Mouse (Mus musculus): ENCODE measurements around the gene Fat3.

Fat3 gene

DNA sequence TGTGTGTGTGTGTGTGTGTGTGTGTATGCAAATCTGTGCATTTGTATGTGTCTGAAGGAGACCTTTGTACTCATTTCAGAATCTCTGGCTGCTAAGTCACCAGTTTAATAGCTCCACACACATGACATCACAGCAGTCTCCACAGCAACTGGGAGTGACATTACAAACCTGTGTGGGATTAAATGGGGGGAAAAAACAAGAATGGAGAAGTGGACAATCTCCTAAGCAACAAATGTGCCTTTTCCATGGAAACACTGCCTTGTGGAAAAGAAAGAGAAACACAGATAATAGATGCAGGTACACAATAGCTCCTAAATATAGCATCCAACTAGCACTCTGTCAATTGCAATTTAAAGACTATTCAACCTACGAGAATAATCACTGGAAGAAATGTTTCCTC is 353.4 kb downstream of the Fat3 start:
- in situ Hi-C loops (cut with MboI, MseI), result no loop called here

DNA sequence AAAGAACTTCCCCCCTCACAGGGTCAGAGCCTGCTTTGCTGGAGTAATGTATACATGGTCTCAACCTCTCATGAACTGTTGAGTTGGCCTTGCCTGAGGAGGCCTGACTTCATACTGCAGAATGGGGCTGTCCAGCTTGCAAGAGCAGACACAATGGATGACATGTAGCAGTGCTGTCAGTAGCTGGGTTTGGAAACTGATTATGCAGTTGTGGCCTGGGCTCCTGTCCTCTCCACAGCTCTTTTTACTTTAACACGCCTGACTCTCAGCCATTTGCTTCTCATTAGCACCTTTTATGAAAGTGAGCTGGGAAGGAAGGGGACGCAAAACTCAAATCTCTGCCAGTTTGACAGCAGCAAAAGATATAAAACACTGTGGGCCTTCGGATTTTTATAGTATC is 356.4 kb downstream of the Fat3 start:
- in situ Hi-C loops (cut with MboI, MseI), result no loop called here

DNA sequence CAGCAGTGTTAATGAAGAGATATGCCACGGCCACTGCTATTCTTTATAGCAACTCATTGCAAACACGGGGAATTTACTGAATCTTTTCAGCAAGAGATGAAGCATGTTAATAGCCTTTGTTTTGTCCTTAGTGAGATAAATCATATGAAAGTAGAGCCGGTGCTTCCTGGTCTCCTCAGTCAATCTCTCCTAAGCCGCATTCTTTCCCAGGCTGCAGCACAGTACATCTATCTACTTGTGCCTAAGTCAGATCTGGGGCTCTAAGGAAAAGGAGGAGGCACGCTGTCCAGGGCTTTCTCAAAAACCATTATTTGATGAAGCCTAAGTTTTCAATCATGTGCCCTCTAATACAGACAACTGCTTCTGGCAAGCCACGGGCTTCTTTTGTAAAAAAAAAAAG is 361.8 kb downstream of the Fat3 start:
- in situ Hi-C loops (cut with MboI, MseI), result no loop called here

DNA sequence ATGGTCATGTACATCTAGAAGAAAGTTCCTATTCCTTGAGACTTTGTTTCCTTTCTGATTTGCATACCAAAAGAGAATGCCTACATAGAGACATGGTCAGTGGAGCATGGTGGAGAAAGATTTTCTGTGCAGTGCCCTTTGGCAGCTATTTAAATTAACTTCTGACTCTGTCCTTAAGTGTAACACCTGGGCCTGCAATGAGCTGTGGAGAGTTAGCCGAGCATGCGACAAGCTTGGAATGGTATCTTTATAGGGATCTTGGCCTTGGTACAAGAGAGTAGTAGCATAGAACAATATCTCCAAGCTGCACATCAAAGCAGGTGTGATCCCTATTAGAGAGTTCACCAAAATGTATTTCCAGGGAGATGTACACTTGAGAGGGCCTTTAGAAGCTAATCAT is 368.0 kb downstream of the Fat3 start:
- in situ Hi-C loops (cut with MboI, MseI), result no loop called here

DNA sequence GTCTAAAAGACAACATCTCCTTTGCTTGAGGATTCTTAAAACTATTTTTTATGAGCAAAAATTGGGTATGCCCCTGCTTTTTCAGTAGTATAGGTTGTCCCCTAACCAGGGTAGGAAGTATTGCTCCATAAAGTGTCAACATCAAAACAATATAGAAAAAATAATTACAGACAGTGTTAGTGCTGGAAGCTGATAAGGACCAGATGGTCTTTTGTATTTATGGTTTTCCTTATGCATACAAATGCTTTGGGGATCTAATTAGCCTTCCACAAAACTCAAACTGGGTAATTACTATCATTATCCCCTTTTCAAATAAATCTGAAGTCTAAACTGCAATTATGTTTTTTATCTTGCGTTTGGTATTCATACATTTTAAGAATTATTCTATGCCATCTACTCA is 368.5 kb downstream of the Fat3 start:
- in situ Hi-C loops (cut with MboI, MseI), result no loop called here

DNA sequence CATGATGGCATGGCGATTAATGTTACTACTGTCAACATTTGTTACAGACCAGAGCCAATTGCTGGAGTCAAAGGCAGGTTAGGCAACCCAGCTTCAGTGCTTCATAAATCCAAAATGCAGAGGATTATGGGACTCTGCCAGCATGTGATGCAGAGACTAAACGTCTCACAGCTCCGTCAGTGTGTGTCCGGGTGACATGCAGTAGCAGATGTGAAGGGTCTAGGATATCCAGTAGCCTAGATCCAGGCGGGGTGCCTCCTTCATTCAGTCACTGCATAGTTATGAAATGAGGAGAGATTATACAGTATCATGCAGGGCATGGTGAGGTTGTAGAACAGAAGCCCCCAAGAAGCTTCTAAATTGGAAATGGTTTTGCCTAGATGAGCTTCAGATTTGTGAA is 379.3 kb downstream of the Fat3 start:
- in situ Hi-C loops (cut with MboI, MseI), result no loop called here

DNA sequence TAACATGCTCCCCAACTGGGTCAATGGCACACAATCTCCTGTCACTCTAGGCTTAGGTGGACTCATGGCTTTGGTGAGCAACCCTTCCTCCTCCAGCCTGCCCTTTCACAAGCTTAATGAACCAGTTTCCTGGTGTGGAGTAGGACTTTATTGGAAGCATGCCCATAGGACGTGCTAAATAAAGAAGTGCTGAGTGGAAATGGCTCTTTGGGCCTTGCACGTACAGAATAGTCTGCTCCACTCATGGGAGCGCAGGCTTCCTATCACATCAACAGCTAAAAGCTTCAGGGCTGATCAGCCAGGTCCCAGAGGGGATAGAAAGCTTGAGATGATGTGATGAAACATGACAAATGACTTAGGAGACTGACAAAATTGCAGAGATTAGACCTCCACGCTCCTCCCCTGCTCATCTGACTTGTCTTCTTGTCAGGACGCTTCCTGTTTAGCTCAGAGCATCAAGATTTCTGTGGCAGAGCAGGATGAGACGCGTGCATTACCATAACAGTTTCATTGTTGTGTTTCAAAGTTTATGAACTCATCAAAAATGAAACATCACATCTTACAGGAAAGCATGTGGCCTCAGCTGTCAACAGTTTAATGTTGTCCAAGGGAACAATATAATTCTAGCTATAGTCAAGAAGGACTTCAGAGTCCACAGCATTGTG is 386.1 kb downstream of the Fat3 start:
- in situ Hi-C loops (cut with MboI, MseI), result loop anchor here (10.0 kb wide), 1 partner anchor 880 kb away; no protein-coding TSS in a partner anchor

DNA sequence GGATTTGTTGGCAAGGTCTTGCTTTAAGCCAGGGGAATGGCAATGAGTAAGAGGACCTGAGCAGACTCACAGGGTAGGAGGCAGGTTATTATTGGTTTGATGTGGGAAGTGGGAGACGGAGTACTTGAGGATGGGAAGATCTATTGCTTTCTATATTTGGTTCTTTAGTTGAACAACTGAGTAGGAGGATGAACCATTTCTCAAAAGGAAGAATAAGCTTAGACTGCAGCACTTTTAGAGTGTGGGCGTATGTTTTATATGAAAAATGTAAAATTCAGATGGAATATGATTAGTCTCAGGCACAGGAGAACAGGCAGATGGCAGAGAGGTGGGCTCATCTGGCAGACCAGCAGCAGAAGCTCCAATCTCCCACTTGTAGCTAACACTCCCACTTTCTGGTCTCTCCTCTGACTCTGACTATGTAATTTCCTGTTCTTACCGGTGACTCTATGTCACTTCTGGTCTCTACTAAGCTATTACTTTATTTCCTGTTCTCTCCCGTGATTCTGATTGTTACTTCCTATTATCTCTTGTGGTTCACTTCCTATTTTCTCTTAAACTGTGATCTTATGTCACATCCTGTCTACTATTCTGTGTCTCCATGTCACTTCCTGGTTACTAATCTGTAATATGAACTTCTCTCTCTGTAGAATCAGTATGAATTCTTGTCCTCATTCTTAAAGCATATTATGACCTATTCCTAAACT is 387.0 kb downstream of the Fat3 start:
- in situ Hi-C loops (cut with MboI, MseI), result loop anchor here (10.0 kb wide), 1 partner anchor 881 kb away; no protein-coding TSS in a partner anchor

DNA sequence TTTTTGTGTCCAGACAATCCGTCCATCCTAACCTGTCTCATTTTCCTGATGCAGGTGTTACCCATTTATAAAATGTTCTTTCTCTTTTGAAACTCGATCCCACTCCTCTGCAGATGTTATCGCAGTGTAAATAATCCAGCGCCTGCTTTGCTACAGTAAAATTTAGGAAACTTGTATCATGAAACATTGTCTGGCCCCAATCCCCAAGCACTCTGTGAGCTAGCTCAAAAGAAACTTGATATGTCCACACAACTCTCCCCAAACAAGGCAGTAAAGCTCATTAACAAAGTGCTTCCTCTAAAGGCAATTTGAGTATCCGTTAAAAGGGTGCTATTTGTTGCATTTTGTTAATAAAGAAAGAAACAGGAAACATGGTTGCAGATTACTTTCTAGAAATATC is 393.2 kb downstream of the Fat3 start:
- in situ Hi-C loops (cut with MboI, MseI), result no loop called here

DNA sequence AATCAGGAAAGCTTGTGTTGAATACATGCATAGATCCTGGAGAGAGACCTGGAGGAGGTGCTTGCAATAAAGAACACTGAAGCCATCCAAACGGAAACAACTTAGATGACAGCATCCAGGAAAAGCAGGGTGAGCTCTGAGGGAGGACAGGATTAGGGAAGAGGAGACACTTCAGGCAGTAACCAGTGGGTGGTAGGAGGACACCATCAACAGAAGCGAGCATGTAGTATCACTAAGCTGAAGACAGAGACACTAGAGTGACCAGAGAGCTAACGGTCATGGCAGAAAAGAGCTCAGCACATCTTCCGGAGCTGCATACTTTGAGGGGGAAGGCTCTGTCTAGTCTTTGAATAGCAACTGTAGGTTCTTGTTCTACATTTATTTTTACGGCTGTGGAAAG is 393.7 kb downstream of the Fat3 start:
- in situ Hi-C loops (cut with MboI, MseI), result no loop called here

DNA sequence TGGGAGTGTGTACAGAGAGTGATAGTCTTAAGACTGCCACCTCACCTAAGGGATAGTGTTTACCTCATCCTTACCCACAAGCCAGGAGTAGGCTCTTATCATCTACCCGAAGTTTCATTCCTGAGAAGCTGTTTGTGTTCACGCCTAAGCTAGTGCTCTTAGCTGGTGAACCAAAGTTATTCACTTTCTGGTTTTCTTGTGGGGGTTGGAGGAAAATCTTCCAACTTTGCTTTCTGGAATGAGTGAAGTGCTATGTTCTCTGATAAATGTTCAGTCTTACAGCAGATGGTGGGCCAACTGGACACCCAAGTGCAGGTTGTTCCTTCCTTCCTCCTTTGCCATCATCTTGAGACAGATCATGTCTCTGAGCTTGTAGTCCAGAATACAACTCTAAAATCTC is 402.5 kb downstream of the Fat3 start:
- in situ Hi-C loops (cut with MboI, MseI), result no loop called here

DNA sequence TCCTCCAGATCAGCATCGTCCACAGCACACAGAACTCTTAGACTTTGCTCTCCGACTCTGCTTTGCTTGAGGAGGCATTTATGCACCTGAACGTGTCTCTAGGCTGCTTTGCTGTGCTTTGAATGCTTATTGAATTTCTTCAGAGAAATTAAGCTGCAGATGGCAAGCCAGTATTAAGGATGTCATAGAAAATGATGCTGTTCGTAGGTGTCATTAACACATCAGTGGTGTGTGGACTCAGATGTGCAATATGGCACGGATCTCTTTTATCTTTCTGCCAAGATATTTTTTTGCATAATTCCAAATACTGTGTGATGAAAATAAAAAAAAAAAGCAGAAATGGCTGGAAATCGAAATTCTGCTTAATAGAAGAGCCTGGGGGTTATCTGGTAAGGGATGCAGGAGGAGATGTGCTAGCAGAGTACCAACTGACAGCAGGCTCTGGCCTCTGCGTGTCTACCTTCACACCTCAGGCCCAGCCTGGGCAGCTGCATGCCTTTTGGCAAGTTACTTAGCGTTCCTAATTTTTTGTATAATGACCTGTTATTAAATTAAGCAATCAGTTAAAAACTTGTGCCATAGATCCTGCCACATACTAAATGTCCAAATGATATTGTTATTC is 407.9 kb downstream of the Fat3 start:
- in situ Hi-C loops (cut with MboI, MseI), result no loop called here

DNA sequence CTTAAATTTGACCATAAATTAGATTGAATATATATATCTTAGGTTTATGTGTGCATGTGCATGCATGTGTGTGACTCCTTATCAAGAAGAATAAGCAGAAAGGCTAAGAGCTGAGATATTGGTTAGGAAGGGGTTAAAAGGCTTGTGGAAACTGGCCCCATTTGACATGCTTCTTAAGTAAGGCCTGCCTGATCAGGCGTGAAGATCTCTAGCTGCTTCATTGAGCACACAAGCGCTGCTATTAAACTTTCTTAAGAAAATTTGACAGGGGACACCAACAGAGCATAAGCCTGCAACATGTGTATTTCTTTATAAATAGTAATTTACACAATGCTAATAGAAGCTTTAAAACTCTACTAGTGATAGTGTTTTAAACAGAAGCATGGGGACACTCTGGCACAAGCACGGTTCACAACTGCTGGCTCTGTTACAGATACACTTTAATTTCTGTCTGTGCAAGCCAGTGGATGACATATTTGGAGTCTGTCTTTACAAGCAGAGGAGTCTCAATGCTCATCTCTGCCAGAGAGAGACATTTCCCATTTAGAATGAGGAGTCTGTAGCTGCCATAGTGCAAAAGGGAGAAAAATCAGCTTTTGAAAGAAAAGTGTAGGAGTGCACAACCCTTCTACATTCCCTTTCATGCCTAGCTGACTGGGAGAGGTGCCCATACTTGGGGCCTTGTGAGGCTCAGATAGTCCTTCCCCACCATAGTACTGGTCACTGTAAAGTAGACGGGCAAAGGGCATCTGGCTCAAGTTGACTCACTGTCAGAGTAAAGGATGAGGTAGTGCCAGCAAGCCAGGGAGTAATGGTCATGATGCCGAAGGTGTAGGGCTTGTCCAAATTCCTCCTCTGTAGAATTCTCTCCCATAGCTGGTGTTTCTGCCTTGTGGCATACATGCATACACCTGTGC is 408.8 kb downstream of the Fat3 start:
- in situ Hi-C loops (cut with MboI, MseI), result no loop called here

DNA sequence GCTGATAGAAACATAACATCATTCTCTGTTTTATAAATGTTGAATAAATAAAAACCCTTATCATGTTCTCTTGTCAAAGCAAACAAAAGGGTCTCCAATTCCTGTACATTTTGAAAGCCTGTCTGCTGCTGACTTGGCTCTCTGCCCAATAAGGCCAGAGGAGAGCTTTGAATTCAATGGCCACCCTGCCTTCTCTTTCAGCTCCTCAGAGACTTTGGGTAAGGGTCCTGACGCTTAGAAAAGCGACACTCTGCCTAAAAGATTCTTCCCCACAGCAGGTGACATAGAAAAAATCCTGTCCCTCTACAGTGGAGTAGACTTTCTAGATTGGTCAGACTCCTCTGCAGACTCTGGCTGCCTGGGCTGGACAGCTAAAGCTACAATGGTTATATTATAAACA is 421.8 kb downstream of the Fat3 start:
- in situ Hi-C loops (cut with MboI, MseI), result no loop called here

DNA sequence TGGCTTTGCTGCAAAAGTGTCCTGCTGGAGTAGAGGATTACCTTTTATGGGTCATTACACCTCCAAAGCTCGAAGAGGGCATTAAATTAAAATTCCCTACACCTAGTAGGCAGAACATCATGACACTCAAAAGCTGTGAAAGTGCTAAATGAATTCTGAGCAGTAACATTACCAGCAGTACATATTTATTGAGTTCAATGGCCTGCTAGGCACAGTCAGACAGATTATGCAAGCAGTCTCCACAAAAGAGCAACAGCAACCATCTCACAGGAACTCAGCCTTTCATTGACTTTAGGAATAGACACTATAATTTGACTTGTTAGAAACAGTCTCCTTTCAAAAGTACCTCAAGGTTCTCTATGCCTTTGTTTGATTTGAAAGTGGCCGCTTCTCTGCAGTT is 426.4 kb downstream of the Fat3 start:
- in situ Hi-C loops (cut with MboI, MseI), result no loop called here

DNA sequence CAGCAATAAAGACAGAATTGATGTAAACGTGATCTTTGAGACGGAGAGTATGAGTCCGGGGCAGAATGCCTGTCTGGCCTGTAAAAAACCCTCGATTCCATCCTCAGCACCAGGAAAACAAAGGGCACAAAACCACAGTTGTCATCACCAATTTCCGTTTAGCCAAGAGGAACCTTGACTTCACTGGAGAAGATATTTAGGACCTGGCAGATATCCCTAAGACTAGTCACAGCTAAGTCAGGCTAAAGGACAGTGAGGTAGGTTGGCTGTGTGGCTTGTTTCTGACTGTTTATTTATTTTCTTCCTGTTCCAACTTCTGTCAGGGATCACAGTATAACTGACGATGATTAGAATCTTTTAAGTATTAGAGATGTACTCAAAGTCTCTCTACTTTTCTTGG is 427.0 kb downstream of the Fat3 start:
- in situ Hi-C loops (cut with MboI, MseI), result no loop called here

DNA sequence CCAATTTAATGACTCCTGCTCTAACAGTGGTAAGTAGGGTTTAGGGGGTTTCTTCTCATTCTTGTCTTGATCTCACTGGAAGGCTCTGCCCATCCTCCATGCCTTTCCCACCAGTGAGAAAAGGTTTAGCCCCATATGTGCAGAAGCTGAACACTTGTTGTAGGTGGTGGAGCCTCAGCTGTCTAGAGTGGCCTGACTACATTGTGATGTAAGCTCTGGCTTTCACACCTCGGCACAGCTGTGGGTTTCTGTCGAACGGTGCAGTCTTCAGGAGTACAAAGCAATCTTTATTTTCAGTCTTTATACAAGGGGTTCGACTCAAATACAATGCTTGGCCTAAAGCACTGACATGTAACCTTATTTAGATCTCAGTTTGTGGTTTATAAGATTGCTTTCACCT is 437.6 kb downstream of the Fat3 start:
- in situ Hi-C loops (cut with MboI, MseI), result no loop called here

DNA sequence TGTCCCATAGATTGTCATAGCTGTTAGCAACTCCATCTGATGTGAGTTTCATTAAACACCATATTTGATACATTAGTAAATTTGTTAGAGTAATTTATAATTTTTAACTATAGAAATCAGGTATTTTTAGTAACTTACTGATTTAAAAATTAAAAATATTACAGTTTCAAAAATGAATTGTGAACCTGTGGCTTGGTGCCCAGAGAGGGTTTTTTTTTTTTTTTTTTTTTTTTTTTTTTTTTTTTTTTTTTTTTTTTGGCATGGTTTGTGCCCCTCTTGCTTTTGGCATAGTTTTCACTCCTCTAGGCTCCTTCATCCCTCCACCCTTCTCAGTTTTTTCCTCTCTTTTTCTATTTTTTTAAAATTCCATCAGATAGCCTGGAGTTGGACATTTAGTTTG is 438.6 kb downstream of the Fat3 start:
- in situ Hi-C loops (cut with MboI, MseI), result no loop called here

DNA sequence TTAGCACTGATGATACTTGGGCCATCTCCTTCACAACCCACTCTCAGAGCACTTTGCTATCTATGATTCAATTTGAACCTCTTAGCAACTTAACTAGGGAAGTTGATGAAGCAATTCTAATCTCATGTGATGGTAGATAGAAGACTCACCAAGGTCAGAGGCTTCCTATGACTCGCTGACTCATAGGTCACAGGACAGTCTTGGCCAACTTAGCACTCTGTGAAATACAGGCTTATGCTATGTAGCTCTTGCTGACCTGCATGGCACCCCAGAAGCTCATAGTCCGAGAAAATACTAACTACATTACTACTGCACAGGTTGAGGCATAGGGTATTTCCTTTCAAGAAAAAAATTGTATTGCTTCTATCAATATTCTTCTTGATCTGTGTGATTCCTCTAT is 454.4 kb downstream of the Fat3 start:
- in situ Hi-C loops (cut with MboI, MseI), result no loop called here

DNA sequence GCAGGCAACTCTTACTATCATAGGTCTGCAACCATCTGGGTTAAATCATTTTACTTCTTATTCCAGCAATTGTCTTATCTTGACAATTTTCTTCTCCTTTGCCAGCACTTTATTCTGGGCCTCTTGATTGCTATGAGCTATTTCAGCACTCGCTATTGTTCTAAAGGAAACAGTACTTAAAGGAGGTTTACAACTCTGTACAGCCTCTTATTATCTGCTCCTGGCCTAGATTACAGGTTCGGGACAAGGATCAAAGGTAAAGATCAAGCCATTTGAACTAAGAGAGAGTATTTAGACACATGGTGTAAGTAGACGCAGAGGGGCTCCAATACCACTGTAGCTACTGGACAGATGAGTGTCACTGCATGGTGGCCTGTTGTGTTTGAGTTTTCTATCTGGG is 463.7 kb downstream of the Fat3 start:
- in situ Hi-C loops (cut with MboI, MseI), result no loop called here

DNA sequence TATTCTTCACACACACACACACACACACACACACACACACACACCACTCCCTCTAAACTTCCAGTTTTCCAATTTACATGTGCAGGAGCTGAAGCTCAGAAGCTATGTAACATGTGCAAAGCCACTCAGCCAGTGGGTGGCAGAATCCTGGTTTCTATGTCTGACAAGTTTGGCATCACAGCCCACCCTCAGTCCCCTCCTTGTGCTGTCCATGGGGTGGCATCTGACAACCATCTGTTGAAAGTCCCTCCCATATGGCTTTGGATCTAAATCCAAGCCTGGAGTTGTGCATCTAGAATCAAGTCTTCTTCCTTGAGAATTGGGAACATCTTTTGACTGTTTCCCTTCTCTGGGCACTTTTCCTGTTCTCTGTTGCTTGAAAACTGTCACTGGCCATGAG is 464.7 kb downstream of the Fat3 start:
- in situ Hi-C loops (cut with MboI, MseI), result no loop called here

DNA sequence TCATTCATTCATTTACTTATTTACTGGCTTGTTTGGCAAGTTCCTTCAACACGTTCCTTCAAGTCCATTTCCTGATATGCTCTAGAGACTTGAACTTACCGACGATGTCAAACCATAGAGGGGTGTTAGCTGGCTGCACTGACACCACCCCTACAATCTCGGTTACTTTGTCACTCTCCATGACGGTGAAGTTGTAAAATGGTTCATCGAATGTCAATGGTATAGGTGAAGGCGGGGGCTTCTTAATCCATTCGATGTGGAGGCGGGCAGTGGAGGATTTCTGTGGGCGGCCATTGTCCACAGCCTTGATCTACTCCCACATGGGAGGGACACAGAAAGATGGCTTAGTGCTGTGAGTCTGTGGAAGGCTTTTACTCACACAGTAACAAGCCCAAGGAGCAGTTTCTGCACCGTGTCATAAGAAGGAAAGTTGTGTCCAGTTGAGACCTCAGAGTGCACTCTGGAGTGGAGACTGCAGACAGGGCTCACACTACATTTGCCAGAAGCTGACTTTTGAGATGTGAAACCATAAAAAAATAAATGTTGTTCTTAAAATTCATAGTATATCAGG is 471.3 kb downstream of the Fat3 start:
- in situ Hi-C loops (cut with MboI, MseI), result no loop called here

Measured in regulatory T cell (primary cell).